Mouse (Mus musculus) lung, adult 2 months (tissue): ENCODE results near the gene Fry.

Source experiments
- CTCF ChIP-seq: fragments of 200-500 bp; IDR thresholded peaks from 2 replicates; pipeline ENCODE4 v1.5.1; 2011; ENCODE audit warnings: mild to moderate bottlenecking, low read length, control low read depth; ENCODE audit not compliant: insufficient read depth
- POLR2A ChIP-seq: fragments of 200-500 bp; IDR thresholded peaks from 2 replicates; pipeline ENCODE4 v1.6.1; 2011; ENCODE audit warnings: low read depth, mild to moderate bottlenecking, control low read depth, low read length, borderline replicate concordance; ENCODE audit errors: extremely low read depth

DNA sequence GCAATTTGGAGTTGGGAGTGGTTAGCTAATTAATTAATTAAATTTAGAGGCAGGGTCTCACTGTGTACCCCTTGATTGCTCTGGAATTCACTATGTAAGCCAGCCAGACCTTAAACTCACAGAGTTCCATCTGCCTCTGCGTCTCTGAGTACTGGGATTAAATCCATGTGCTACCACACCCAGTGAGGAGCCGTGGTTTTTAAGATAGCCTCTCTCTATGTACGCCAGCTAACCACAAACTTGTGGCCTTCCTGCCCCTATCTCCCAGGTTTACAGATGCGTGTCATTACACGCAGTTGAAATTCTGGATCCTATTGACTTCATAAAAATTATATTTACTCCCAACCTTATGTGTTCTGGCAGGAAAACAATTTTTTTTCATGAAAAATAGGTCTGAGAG lies 43.5 kb downstream of the Fry start:
- TF ChIP-seq CTCF (no peak), POLR2A (no peak)
